Mouse (Mus musculus): Measurements from ENCODE around the gene Trmu.
"Not testable (repeated sequence)": the region's sequence is repeated elsewhere in the genome, so short reads cannot be mapped to it uniquely, and the experiment has no call there.

The Trmu gene

GRCm38 (mm10) chr15:85878848-85879497, at the start of gene Trmu:
Trmu (plus strand) TSS chr15:85879312.
- peak; percentile 98 for DNase-seq (ENCODE audit: low spot score)

GRCm38 (mm10) chr15:85829470-85829869, 49.6 kb upstream of the Trmu start:
- DNase-seq (ENCODE audit: low spot score) = no peak

- DNase-seq (ENCODE audit: low spot score) = no peak
Observed at GRCm38 (mm10) chr15:85831954-85832590, 47.0 kb upstream of the Trmu start, which contains the start of gene Ttc38. Ttc38 (plus strand) TSS chr15:85832306.

GRCm38 (mm10) chr15:85832599-85832998, 46.5 kb upstream of the Trmu start:
- no peak for DNase-seq (ENCODE audit: low spot score)

- DNase-seq (ENCODE audit: low spot score) = no peak
Observed at GRCm38 (mm10) chr15:85835335-85835734, 43.8 kb upstream of the Trmu start.

GRCm38 (mm10) chr15:85836887-85837286, 42.2 kb upstream of the Trmu start:
- DNase-seq (ENCODE audit: low spot score) = no peak

- no peak for DNase-seq (ENCODE audit: low spot score)
Observed at GRCm38 (mm10) chr15:85840983-85841382, 38.1 kb upstream of the Trmu start.

- no peak for DNase-seq (ENCODE audit: low spot score)
Observed at GRCm38 (mm10) chr15:85841796-85842360, 37.2 kb upstream of the Trmu start.

GRCm38 (mm10) chr15:85845071-85845470, 34.0 kb upstream of the Trmu start:
- DNase-seq (ENCODE audit: low spot score) = no peak

- DNase-seq (ENCODE audit: low spot score) = peak; percentile 31
Observed at GRCm38 (mm10) chr15:85851656-85852392, 27.3 kb upstream of the Trmu start.

GRCm38 (mm10) chr15:85858980-85859489, 20.1 kb upstream of the Trmu start:
- peak; percentile 64 for DNase-seq (ENCODE audit: low spot score)

- DNase-seq (ENCODE audit: low spot score) = peak; percentile 98
Observed at GRCm38 (mm10) chr15:85859490-85860031, 19.6 kb upstream of the Trmu start, which contains the start of gene Gtse1. Gtse1 (plus strand) TSS chr15:85859745.

GRCm38 (mm10) chr15:85865913-85866312, 13.2 kb upstream of the Trmu start:
- not testable (repeated sequence) for DNase-seq (ENCODE audit: low spot score)

- peak; percentile 89 for DNase-seq (ENCODE audit: low spot score)
Observed at GRCm38 (mm10) chr15:85867696-85868095, 11.4 kb upstream of the Trmu start.

- DNase-seq (ENCODE audit: low spot score) = no peak
Observed at GRCm38 (mm10) chr15:85877336-85877735, 1.8 kb upstream of the Trmu start.

- DNase-seq (ENCODE audit: low spot score) = no peak
Observed at GRCm38 (mm10) chr15:85879498-85879895, 385 bp downstream of the Trmu start.

- DNase-seq (ENCODE audit: low spot score) = no peak
Observed at GRCm38 (mm10) chr15:85885606-85886005, 6.5 kb downstream of the Trmu start.

- DNase-seq (ENCODE audit: low spot score) = no peak
Observed at GRCm38 (mm10) chr15:85889235-85889634, 10.1 kb downstream of the Trmu start.

GRCm38 (mm10) chr15:85891971-85892370, 12.9 kb downstream of the Trmu start:
- DNase-seq (ENCODE audit: low spot score) = no peak

GRCm38 (mm10) chr15:85892498-85893118, 13.5 kb downstream of the Trmu start:
- DNase-seq (ENCODE audit: low spot score) = no peak

GRCm38 (mm10) chr15:85893871-85894270, 14.8 kb downstream of the Trmu start:
- DNase-seq (ENCODE audit: low spot score) = no peak

- DNase-seq (ENCODE audit: low spot score) = peak; percentile 84
Observed at GRCm38 (mm10) chr15:85896284-85896683, 17.2 kb downstream of the Trmu start.

All from MN1 (cell line).